Mouse (Mus musculus) T-cell, adult 2 months (primary cell): ENCODE data around the gene Nek8.
"Not testable (repeated sequence)": the region's sequence is repeated elsewhere in the genome, so short reads cannot be mapped to it uniquely, and the experiment has no call there.

Source experiments
- DNase-seq: peaks from one replicate; pipeline ENCODE4 v3.0.0; 2022; ENCODE audit warnings: low spot score

Nek8 gene

GRCm38 (mm10) chr11:78176402-78176862 is at the start of gene Nek8, which contains the start of gene Tlcd1:
TSS of gene Nek8 (minus strand) at chr11:78176675.
TSS of gene Tlcd1 (plus strand) at chr11:78176711.
- peak; percentile 89 for DNase-seq

DNA sequence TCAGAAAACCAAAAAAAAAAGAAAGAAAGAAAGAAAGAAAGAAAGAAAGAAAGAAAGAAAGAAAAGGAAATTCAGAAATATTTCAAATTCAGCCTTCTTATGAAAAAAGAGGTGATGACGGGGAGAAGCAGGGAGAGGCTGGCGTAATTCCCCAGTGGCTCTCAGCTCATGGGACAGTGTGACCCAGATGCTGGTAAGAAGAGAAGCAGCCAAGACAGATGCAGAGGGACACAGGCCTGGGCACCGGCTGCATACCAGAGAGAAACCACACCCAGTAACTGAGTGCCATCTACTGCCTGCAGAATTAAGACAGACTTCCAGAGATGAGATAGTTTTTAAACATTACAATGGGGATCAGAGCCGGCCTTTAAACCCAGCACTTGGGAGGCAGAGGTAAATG is 47.1 kb upstream of the Nek8 start:
- no peak for DNase-seq

DNA sequence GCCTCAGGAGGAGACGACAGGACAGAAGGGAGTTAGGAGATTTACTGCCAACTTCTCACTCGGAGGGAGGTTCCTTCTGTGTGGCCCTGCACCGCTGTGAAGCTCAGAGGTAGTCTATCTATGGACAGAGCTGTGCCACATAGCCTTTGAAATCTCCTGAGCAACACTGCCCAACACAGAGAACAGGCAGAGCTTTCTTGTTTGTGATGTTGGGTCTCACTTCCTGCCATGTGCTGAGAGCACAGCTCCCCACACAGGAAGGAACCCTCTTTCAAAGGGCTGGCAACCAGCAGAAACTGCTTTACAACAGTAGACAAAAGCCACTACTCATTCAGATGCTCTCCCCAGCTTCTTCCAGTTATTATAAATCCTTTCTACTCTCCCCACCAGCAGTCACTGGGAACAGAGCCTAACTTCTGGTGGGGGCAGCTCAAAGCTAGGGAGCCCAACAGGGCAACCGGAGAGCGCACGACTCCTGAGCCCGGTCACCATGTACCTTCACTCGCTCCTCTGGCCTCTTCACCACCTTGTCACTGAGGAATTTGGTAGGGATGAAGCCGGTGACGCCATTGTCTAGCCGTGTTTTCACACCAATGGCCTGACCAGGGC is 39.3 kb upstream of the Nek8 start:
- peak; percentile 57 for DNase-seq

- DNase-seq = peak; percentile 34
Observed at GRCm38 (mm10) chr11:78213086-78213817, 36.8 kb upstream of the Nek8 start.

- no peak for DNase-seq
Observed at GRCm38 (mm10) chr11:78211513-78211912, 35.0 kb upstream of the Nek8 start.

DNA sequence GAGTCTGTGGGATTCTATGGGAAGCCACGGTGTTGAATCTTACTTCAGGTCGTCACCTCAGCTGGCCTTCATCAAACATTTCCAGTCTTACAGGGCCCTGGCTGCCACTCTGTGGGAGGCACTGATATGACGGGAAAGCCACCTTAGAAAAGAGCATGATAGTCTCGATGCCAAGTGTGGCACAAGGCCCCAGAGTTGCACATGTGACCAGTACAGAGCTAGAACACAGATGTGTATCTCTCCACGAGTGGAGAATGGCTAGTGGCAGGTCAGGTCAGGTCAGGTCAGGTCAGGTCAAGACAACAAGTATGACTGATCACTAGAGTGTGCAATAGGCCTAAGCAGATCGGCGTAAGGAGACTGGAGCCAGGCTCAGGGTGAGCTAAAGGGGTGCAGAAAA is 34.1 kb upstream of the Nek8 start:
- DNase-seq = no peak

DNA sequence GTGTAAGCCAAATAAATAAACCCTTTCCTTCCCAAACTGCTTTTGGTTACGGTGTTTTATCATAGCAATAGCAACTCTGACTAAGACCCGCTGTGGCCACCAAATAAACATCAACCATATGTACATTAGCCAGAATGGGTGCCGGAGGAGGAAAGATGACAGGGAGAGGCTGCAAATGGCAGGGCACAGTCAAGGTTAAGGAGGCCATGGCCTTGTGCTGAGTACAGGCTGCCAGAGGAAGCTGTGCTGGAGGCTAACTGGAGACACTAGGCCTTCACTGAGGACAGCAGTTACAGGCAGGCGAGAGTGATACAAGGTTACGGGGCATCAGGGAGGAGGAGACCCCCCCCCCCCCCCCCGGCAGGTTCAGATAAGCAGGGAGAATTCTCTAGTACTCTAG is 33.4 kb upstream of the Nek8 start:
- no peak for DNase-seq

DNA sequence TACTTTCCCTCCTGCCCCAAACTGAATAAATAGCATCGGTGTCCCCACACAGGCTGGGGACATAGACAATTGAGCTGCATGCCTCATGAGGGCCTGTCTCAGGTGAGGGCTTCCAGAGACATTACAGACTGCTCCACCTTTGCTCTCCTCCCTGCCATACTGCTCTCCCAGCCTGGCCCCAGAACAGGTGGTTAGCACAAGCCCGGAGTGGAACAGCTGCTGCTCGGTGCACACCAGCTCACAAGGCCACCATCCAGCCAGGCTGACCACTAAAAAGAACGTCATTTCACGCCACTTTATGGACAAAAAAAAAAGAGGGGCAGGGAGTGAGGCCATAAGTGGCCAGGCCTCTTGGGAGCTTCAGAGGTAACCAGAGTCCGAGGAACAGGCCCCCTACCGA is 30.7 kb upstream of the Nek8 start:
- no peak for DNase-seq

DNA sequence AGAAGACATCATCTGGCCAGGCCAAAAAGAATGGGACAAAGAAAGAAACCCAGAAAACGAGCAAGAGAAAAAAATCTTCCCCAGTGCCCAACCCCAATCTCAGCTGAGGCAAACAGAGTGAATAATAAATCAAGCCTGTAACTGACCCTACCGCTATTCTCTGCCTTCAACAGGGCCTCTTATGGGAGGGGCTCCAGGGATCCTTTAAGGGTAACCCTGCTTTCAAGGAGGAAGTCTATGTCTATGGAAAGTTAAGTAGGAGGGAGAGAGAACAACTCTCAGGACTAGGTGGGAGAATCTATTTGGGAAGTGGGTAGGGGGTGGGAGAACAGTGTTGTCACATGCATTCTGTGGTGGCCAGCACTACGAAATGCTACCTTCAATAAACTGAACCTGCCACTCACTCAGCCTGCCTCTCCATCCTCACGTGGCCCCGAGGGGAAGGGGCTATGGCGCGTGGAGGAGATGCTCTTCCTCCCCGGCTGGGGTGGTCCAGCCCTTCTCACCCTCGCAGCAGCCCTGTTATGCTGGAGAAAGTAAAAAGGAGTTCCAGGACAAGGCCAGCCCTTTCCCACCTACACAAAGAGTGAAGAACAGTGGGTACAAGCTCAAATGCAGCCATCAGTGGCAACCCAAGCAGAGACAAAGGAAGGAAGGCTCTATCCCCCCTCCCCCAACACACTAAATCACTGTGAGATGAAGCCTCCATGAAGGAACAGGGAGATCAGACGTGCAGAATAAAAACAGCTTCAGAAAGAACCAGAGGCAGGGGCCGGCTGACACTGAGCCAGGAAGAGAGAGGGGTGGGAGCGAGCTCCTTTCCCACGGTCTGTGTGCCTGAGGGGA is 29.1 kb upstream of the Nek8 start:
- DNase-seq = no peak

DNA sequence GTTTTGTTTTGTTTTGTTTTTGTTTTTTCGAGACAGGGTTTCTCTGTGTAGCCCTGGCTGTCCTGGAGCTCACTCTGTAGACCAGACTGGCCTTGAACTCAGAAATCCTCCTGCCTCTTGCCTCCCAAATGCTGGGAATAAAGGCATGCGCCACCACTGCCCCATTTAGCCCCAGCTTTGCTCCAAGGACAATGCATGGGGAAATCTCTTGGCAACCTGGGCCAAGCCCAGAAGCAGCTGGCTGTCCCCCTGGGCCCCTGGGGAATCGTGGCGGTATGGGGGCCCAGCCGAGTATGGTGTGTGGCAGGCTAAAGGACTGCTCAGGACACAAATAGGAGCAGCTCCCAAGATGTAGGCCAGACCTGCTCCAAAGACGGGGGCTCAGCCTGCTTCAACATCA is 27.8 kb upstream of the Nek8 start:
- DNase-seq = no peak

DNA sequence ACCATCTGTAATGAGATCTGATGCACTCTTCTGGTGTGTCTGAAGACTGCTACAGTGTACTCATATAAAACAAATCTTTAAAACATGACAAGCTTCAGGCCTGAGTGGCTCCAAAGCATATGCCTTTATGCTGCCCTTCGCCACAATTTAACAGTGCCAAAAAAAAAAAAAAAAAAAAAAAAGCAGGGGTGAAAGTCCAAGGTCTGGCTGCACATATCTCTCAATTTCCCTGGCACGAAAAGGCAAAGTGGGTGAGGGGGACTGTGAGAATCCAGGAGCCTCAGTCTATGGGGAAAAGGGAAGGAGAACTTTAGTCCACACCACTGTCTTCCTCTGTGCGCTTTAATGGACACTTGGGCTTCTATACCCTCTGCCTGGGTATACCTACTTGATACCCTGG is 25.9 kb upstream of the Nek8 start:
- DNase-seq = no peak

GRCm38 (mm10) chr11:78195101-78195863 is 18.8 kb upstream of the Nek8 start:
- no peak for DNase-seq

DNA sequence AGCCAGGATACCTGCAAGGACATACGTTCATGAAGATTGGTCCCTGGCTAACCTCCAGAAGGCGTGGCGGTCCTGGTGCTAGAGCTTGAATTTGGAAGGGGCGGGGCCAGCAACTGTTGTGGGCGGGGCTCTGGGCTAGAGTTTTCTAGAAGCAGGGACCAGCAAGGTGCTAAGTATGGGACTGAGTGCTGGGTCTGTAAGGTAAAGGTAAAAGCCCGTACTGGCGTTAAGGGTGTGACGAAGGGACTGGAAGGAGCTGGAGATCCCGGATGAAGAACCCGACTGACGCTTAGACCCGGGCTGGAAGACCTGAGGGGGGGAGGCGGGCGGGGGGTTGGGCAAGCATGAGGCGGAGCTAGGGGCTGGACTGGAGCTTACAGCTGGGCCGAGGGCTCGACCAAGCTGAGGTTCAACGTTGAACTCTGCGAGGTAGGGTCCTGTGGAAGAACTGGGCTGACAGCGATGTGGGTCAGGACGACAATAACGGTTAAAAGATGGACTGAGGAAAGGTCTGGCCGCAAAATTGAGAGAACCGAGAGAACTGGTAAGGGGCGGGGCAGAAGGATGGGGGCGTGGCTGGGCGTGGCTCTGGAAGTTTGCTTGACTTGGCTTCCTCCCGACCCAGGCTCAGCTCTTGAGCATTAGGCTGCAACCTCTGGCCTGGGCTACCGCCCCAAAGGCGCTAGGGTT is 18.1 kb upstream of the Nek8 start:
- DNase-seq = peak; percentile 48

GRCm38 (mm10) chr11:78193113-78193512 is 16.6 kb upstream of the Nek8 start, which contains the start of gene Proca1:
TSS of gene Proca1 (plus strand) at chr11:78193392.
- no peak for DNase-seq

- DNase-seq = no peak
Observed at GRCm38 (mm10) chr11:78190041-78190440, 13.6 kb upstream of the Nek8 start.

GRCm38 (mm10) chr11:78189234-78190040 is 13.0 kb upstream of the Nek8 start:
- DNase-seq = peak; percentile 31

DNA sequence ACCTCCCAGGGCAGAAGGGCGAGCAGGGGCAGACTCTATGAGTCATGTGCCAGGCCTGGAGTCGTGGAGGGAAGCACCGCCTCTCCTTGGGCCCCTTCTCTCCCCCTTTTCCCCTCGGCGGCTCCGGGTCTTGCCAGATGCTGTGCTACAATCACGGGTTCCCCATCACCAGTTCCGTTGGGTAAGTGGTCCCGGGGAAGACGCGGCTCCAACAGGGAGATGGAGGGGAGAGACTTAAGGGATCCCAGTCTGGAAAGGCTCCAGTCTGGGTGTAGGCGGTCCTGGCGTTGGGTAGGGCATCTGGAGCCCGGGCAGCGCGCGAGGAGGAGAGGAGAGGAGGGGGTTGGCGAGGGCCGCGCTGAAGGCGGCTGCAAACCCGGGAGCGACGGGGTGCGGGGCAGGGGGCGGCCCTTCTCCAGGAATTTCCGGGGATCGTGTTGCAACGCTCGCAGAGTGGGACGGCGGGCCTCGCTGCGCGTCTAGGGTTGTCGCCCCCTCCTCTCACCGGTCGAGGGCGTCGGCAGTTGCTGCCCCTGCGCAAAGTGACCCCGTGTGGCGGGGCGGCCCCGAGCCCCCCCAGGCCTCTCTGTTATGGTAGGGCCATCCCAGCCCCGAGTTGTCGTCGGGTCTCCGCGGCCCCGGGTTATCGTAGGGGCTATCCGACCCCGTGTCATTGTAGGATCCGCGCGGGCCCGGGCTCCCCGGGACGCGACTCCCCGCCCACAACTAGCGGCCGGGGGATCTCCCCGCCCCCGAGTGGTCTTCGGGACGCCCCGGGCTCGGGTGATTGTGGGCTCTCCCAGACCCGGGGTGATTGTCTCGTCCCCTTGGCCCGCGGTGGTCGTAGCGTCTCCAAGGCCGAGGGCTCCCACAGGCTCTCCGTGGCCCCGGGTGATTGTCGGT is 12.1 kb upstream of the Nek8 start, which contains the start of gene Rab34:
Rab34 (plus strand) TSS at position 100 of the 903 bp plus-strand sequence.
- DNase-seq = no peak

GRCm38 (mm10) chr11:78184702-78185101 is 8.2 kb upstream of the Nek8 start:
- DNase-seq = not testable (repeated sequence)

- no peak for DNase-seq
Observed at GRCm38 (mm10) chr11:78183884-78184514, 7.5 kb upstream of the Nek8 start.
